Mouse (Mus musculus): ENCODE measurements at regions not wholly inside any gene's neighbourhood (a gene's known extent, or its start where the extent isn't known, plus 50 kb on each side); places are given as distances from the start of the nearest gene placed in this dataset.

DNA sequence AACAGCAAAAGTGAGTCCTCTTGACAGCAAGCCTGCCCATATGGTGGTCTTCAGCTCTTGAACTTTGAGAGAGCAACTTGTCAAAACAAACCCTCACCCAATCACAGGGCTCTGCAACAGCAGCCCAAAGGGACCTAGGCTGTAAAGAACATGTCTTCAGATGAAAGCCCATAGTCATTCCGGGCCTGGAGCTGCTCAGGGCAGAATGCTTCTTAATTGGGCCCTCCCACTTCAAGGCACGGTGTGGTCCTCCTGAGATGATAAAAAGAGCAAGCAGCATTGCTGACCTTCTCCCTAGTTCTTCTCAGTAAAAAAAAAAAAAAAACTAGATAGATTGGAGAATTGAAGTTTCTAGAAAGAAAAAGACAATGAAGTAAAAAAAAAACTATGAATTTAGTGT lies 80.7 kb upstream of the Cpeb4 start:
- 29% methylated on average over 2 of the region's 2 CpGs for WGBS
- Histone ChIP-seq H3K4me3 (ENCODE audit: low read length) (no peak overlapping the region), H3K36me3 (ENCODE audit: insufficient read depth, low read length) (no peaks in the 10 kb centered on the region), H3K27ac (ENCODE audit: low read length) (no peak overlapping the region), H3K4me2 (replicated peaks; ENCODE audit: low read depth, low read length) (no peak overlapping the region), H3K27me3 (ENCODE audit: insufficient read depth, low read length) (no peaks in the 10 kb centered on the region), H3K9me3 (ENCODE audit: low read length) (no peaks in the 10 kb centered on the region), H3K4me1 (ENCODE audit: insufficient read depth, low read length) (peaks cover 6% of the 10 kb centered on the region; the same call in 1 of the 2 replicates), H3K9ac (replicated peaks; ENCODE audit: low read length) (no peak overlapping the region)
- no peak for ATAC-seq (ENCODE audit: low FRiP score, low TSS enrichment)

DNA sequence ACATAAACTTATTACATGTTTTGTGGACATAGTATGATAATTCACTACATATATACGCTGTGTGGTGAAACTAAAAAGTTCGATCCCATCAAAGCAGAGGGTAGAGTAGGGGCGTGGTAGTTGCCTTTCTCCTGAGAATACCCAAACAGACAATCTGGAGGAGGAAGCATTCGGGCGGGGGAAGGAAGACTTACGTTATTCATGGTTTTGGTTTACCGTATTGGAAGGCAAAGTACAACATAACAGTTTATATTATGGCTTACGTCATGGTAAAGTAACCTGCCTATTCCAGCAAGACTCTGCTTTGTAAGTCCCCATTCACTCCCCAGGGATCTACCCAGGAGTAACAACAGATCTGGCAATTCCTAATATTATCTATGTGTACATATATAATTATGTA lies 76.9 kb upstream of the Cpeb4 start:
- Histone ChIP-seq H3K27me3 (ENCODE audit: insufficient read depth, low read length) (no peaks in the 10 kb centered on the region), H3K36me3 (ENCODE audit: insufficient read depth, low read length) (no peaks in the 10 kb centered on the region), H3K27ac (ENCODE audit: low read length) (no peak overlapping the region), H3K9me3 (ENCODE audit: low read length) (0 out of 2 replicates have a peak, but pooled peaks cover 6% of the 10 kb centered on the region), H3K4me1 (ENCODE audit: insufficient read depth, low read length) (no peaks in the 10 kb centered on the region), H3K4me2 (replicated peaks; ENCODE audit: low read depth, low read length) (no peak overlapping the region), H3K9ac (replicated peaks; ENCODE audit: low read length) (no peak overlapping the region), H3K4me3 (ENCODE audit: low read length) (no peak overlapping the region)
- 78% methylated on average over 8 of the region's 8 CpGs for WGBS
- ATAC-seq (ENCODE audit: low FRiP score, low TSS enrichment): no peak

DNA sequence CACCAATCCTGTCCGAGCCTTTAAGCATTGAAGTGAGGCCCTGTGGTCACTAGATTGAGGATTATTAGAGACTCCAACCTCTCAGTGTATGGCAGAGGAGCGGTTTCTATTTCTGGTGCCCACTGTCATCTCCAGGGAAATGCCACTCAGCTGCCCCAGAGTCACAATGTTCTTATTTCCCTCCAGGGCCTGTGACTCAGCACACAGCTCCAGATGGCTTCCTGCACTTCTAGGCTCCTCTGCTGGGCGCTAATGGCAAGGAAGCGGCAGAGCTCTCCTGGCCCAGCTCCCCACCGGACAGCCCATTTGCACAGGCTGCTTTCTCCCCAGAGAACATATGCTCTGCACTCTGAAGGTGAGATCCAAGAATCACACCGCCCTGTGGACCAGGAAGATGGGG lies 75.8 kb upstream of the Cpeb4 start:
- Histone ChIP-seq H3K27me3 (ENCODE audit: insufficient read depth, low read length) (no peaks in the 10 kb centered on the region), H3K27ac (ENCODE audit: low read length) (no peak overlapping the region), H3K9me3 (ENCODE audit: low read length) (0 out of 2 replicates have a peak, but pooled peaks cover 6% of the 10 kb centered on the region), H3K4me2 (replicated peaks; ENCODE audit: low read depth, low read length) (no peak overlapping the region), H3K4me1 (ENCODE audit: insufficient read depth, low read length) (no peaks in the 10 kb centered on the region), H3K4me3 (ENCODE audit: low read length) (no peak overlapping the region), H3K36me3 (ENCODE audit: insufficient read depth, low read length) (no peaks in the 10 kb centered on the region), H3K9ac (replicated peaks; ENCODE audit: low read length) (no peak overlapping the region)
- ATAC-seq (ENCODE audit: low FRiP score, low TSS enrichment): peak; percentile 61; the same call in 1 of the 2 replicates
- 51% methylated on average over 6 of the region's 6 CpGs for WGBS

DNA sequence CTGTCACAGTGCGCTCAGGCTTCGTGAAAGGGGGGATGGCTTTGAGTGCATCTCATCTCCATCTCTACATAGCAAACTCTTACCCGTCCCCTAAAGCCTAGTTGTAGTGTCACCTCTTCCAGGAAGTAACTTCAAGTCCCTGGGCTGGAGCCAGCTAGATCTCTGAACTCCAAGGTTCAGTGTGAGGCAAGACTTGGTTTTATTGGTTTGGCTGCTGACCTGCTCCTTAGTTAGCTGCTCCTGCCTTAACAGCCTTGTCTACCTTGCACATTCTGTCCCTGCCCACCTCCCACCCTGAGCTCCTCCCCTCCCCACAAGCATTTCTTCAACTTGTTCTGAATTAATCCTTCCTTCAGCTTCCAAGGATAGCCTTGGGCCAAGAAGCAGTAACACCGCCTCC lies 70.4 kb upstream of the Cpeb4 start:
- Histone ChIP-seq H3K27me3 (ENCODE audit: insufficient read depth, low read length) (no peaks in the 10 kb centered on the region), H3K4me3 (ENCODE audit: low read length) (no peak overlapping the region), H3K9ac (replicated peaks; ENCODE audit: low read length) (no peak overlapping the region), H3K9me3 (ENCODE audit: low read length) (0 out of 2 replicates have a peak, but pooled peaks cover 6% of the 10 kb centered on the region), H3K27ac (ENCODE audit: low read length) (no peak overlapping the region), H3K36me3 (ENCODE audit: insufficient read depth, low read length) (no peaks in the 10 kb centered on the region), H3K4me2 (replicated peaks; ENCODE audit: low read depth, low read length) (no peak overlapping the region), H3K4me1 (ENCODE audit: insufficient read depth, low read length) (peaks cover 7% of the 10 kb centered on the region)
- ATAC-seq (ENCODE audit: low FRiP score, low TSS enrichment): no peak
- 74% methylated on average over 4 of the region's 4 CpGs for WGBS

DNA sequence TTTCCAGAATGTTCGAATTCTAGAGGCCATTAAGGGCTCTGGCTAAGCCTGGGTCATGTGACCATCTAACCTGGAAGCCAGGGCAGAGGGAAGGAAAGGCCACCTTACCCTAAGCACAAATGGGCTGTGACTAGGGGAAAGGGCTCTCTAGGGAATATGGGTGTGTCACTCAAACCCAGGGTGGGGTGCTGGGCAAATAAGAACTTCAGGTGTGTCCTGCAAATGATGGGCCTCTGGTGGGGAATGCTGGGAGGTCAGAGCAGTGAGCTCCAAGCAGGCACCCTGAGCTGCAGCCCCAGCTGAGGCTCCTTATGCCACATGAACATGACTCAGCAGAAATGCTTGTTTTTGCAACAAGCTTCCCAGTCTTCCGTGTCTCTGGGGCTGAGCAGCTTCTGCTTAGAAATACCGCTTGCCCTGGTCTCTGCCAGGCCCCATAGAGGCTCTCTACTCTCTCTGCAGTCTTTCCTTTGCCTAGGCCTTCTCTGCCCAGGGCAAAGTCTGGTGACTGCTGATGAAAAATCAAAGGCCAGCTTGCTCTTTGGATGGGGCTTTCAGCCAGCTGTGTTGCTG lies 68.6 kb upstream of the Cpeb4 start:
- Histone ChIP-seq H3K4me3 (ENCODE audit: low read length) (no peak overlapping the region), H3K4me1 (ENCODE audit: insufficient read depth, low read length) (peaks cover 11% of the 10 kb centered on the region), H3K27ac (ENCODE audit: low read length) (peak overlapping the region; percentile 48), H3K9me3 (ENCODE audit: low read length) (0 out of 2 replicates have a peak, but pooled peaks cover 6% of the 10 kb centered on the region), H3K9ac (replicated peaks; ENCODE audit: low read length) (no peak overlapping the region), H3K27me3 (ENCODE audit: insufficient read depth, low read length) (no peaks in the 10 kb centered on the region), H3K4me2 (replicated peaks; ENCODE audit: low read depth, low read length) (no peak overlapping the region), H3K36me3 (ENCODE audit: insufficient read depth, low read length) (no peaks in the 10 kb centered on the region)
- 0 out of 2 replicates have a peak, but pooled peaks have one; percentile 26 for ATAC-seq (ENCODE audit: low FRiP score, low TSS enrichment)
- WGBS: 41% methylated on average over 3 of the region's 3 CpGs

DNA sequence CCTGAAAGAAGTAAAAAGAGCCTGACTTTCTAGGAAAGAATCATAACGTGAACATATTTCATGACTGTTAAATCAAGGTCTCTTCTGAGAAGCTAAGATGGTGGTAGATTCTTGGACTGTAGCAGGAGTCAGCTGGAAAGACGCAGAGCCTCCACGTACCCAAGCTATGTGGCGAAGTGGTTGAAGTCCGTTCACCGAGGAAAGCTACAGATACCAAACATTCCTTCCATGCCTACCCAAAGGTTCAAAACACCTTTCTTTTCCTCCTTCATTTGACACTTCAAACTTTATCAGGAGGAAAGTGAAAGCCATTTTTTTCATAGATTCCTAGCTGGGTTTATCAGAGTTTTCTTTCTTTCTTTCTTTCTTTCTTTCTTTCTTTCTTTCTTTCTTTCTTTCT lies 67.5 kb upstream of the Cpeb4 start:
- Histone ChIP-seq H3K27ac (ENCODE audit: low read length) (no peak overlapping the region), H3K9ac (replicated peaks; ENCODE audit: low read length) (no peak overlapping the region), H3K27me3 (ENCODE audit: insufficient read depth, low read length) (no peaks in the 10 kb centered on the region), H3K36me3 (ENCODE audit: insufficient read depth, low read length) (no peaks in the 10 kb centered on the region), H3K4me1 (ENCODE audit: insufficient read depth, low read length) (peaks cover 21% of the 10 kb centered on the region), H3K4me2 (replicated peaks; ENCODE audit: low read depth, low read length) (no peak overlapping the region), H3K4me3 (ENCODE audit: low read length) (no peak overlapping the region), H3K9me3 (ENCODE audit: low read length) (no peaks in the 10 kb centered on the region)
- 90% methylated on average over 6 of the region's 6 CpGs for WGBS
- ATAC-seq (ENCODE audit: low FRiP score, low TSS enrichment): no peak

DNA sequence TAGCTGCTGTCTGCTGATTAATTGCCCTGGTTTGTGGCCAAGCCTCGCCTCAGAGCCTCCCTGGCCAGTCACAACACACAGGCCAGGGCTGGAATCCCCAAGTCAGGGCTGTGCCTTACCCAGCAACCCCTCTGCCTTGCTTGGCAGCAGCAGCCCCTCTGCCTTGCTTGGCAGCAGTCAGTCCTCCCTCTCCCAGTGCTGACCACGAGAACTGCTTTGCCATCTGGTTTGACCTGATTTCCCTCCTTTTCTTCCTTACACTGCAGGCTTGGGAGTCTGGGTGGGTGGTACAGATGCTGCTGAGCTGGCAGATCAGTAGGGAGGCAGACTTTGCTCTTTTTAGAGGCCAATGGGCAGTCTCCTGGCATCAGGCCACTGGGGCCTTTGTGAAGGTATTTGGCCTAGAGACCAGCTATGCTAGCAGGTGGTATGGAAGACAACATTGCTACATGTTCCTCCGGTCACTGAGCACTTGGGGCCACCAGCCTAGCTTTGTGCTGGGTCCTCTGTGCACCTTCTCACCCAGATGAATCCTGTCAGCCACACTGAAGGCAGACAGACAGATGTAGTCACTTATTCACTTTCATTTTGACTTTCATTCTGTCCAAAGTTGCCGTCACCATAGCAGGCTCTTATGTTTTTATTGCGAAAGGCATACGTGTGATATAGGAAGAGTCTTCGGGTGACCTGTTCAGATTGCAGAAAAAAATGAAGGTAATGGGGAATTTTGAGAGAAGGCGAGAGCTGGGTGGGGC lies 64.4 kb upstream of the Cpeb4 start:
- Histone ChIP-seq H3K4me1 (ENCODE audit: insufficient read depth, low read length) (peaks cover 31% of the 10 kb centered on the region), H3K9ac (replicated peaks; ENCODE audit: low read length) (no peak overlapping the region), H3K4me2 (replicated peaks; ENCODE audit: low read depth, low read length) (no peak overlapping the region), H3K9me3 (ENCODE audit: low read length) (no peaks in the 10 kb centered on the region), H3K27ac (ENCODE audit: low read length) (0 out of 2 replicates have a peak overlapping the region, but pooled peaks have one; percentile 15), H3K4me3 (ENCODE audit: low read length) (no peak overlapping the region), H3K27me3 (ENCODE audit: insufficient read depth, low read length) (no peaks in the 10 kb centered on the region), H3K36me3 (ENCODE audit: insufficient read depth, low read length) (no peaks in the 10 kb centered on the region)
- 78% methylated on average over 8 of the region's 8 CpGs for WGBS
- peak; percentile 43 for ATAC-seq (ENCODE audit: low FRiP score, low TSS enrichment)

DNA sequence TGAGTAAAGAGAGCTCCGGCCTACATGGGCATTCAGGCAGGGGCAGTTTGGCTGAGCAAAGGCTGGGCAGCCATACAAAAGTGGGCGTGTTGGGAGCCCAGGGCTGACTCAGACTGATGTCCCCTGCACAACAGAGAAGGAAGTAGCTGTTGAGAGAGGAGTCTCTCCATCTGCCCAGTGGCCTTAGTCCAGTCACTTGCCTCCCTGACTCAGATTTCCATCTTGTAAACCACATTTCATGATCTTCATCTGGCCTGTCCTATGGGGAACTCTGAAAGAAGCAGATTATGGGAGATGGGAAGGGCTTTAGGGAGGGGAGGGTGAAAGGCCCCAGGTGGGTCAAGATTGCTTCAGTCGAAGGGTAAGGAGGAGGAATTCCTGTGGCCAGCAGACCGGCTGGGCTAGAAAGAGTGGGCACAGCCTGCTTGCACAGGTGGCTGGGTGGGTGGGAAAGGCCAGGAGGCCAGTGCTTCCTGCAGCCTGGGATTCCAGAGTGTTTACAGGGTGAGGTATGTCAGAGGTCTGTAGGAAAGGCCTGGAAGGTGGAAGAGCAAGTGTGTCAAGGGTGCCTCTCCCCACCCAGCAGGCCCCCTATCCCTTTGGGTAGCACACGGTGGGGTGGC lies 63.7 kb upstream of the Cpeb4 start:
- Histone ChIP-seq H3K27me3 (ENCODE audit: insufficient read depth, low read length) (no peaks in the 10 kb centered on the region), H3K4me1 (ENCODE audit: insufficient read depth, low read length) (peaks cover 31% of the 10 kb centered on the region), H3K27ac (ENCODE audit: low read length) (0 out of 2 replicates have a peak overlapping the region, but pooled peaks have one; percentile 15), H3K4me2 (replicated peaks; ENCODE audit: low read depth, low read length) (no peak overlapping the region), H3K36me3 (ENCODE audit: insufficient read depth, low read length) (no peaks in the 10 kb centered on the region), H3K4me3 (ENCODE audit: low read length) (no peak overlapping the region), H3K9ac (replicated peaks; ENCODE audit: low read length) (no peak overlapping the region), H3K9me3 (ENCODE audit: low read length) (no peaks in the 10 kb centered on the region)
- 0 out of 2 replicates have a peak, but pooled peaks have one; percentile 12 for ATAC-seq (ENCODE audit: low FRiP score, low TSS enrichment)
- WGBS: 62% methylated on average over 5 of the region's 5 CpGs

DNA sequence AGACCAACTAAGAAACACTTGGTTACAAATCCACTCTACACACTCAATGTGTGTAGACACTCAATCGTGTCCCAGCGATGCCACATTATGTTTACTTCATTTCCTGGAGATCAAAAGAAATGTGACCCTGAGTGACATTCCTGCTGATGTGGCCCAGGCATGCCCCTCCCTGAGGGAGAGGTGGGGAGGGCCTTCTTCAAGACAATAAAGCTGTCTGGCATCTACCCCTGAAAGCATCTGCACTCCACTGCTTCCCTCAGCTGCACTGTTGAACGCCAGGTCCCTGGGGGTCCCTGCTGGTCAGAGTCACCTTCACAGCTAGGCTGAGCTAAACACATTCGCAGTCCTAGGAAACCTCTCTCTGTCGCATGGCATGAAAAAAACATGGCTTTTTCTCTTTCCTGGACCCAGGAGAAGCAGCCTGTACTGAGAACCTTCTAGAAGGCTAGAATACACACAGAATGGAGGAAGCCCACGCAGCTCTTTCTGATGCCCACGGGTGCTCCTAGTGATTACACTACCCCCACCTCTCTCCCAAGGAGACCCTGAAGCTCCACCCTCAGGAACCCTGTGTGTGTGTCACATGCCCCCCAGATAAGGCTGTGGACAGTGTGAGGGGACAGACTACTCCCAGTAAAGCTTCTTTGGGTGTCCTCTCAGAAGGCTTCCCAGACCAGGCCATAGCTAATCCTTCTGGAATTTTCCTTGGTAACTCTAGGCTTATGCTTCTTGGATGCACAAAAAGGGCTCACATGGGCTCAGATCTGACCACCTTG lies 61.8 kb upstream of the Cpeb4 start:
- Histone ChIP-seq H3K27ac (ENCODE audit: low read length) (no peak overlapping the region), H3K27me3 (ENCODE audit: insufficient read depth, low read length) (no peaks in the 10 kb centered on the region), H3K4me3 (ENCODE audit: low read length) (no peak overlapping the region), H3K4me1 (ENCODE audit: insufficient read depth, low read length) (peaks cover 24% of the 10 kb centered on the region), H3K4me2 (replicated peaks; ENCODE audit: low read depth, low read length) (no peak overlapping the region), H3K9ac (replicated peaks; ENCODE audit: low read length) (no peak overlapping the region), H3K36me3 (ENCODE audit: insufficient read depth, low read length) (no peaks in the 10 kb centered on the region), H3K9me3 (ENCODE audit: low read length) (no peaks in the 10 kb centered on the region)
- peak; percentile 16; the same call in 1 of the 2 replicates for ATAC-seq (ENCODE audit: low FRiP score, low TSS enrichment)
- WGBS: 41% methylated on average over 7 of the region's 7 CpGs
